ENCODE assay signal across 8 mouse cellular contexts in genomic region chr4:43031237-43031995, GRCm38 (mm10). TPM values are rescaled to one million over a fixed set of nuclear protein-coding genes. Genes with fewer than 3 reads are reported as not detected.
A peak's percentile ranks its signal among the peaks of the same experiment; 100 is the strongest.
DNase-seq lines count a peak whose midpoint lies in the region; ATAC-seq and TF ChIP-seq lines count a peak whose summit lies in the region.

Stoml2 (minus strand) TSS chr4:43031710.

- H3K27ac ChIP-seq in forebrain, embryonic 15.5 days (replicated peaks) = peak within 1 kb of the TSS; percentile 90

- peak; percentile 76; the same call in 1 of the 2 replicates for TF ChIP-seq POLR2A in lung, adult 2 months (IDR thresholded peaks at IDR 0.05; ENCODE audit: borderline replicate concordance, extremely low read depth, low read depth, low read length)

- WGBS in forebrain, embryonic 15.5 days = under 1% methylated on average over 38 of the region's 38 CpGs
- 1% methylated on average over 38 of the region's 38 CpGs for WGBS in lung, adult 2 months

- peak; percentile 97 for DNase-seq in ES-CJ7 (ENCODE audit: low read depth, low spot score)
- peak; percentile 92 for DNase-seq in cerebellum, adult 11 months
- DNase-seq in heart, postnatal 25 days (ENCODE audit: low spot score) = peak; percentile 82
- DNase-seq in layer of hippocampus, adult 18-20 months (ENCODE audit: low spot score in 2 of 2) = peak; percentile 93 to 95
- peak; percentile 87 for DNase-seq in lung, adult 2 months
- peak; percentile 84 to 89 for DNase-seq in thymus, adult 18-20 months

- ATAC-seq in forebrain, embryonic 15.5 days (replicated peaks) = peak; percentile 97
- ATAC-seq in neutrophil, adult 5-6 weeks (ENCODE audit: extremely low read depth, insufficient number of reproducible peaks, low FRiP score, poor library complexity, severe bottlenecking) = peak; percentile 95

- intact Hi-C loops in heart, postnatal 25 days (cut with DNase I) = no loop called here

- peak within 1 kb of the TSS; percentile 82 for H3K9ac ChIP-seq in forebrain, embryonic 15.5 days (replicated peaks)

- no peaks in the 10 kb centered on the region for H3K27me3 ChIP-seq in forebrain, embryonic 15.5 days

- no peak for TF ChIP-seq CTCF in lung, adult 2 months (IDR thresholded peaks at IDR 0.05; ENCODE audit: insufficient read depth, low read length)

- peaks cover 21% of the 10 kb centered on the region for H3K4me1 ChIP-seq in forebrain, embryonic 15.5 days
- peaks cover 4% of the 10 kb centered on the region; the same call in 1 of the 2 replicates for H3K4me1 ChIP-seq in lung, adult 2 months (ENCODE audit: control insufficient read depth, insufficient read depth, low read length)

- peaks cover 69% of the 10 kb centered on the region for H3K36me3 ChIP-seq in forebrain, embryonic 15.5 days

- H3K4me2 ChIP-seq in forebrain, embryonic 15.5 days (replicated peaks) = peak within 1 kb of the TSS; percentile 71

- H3K9me3 ChIP-seq in forebrain, embryonic 15.5 days = no peaks in the 10 kb centered on the region

- H3K4me3 ChIP-seq in forebrain, embryonic 15.5 days = peak within 1 kb of the TSS; percentile 64
- H3K4me3 ChIP-seq in lung, adult 2 months (replicated peaks; ENCODE audit: extremely low read depth, low read depth, low read length) = peak within 1 kb of the TSS; percentile 82

RNA-seq across cellular contexts. Expression of gene Stoml2, which starts in this region (rescaled TPM):
- 259 and 263 TPM in 2 replicates for polyA plus RNA-seq in forebrain, embryonic 15.5 days (2015; fragmentation: Nextera tagmentation; extraction: Ambion mirVana)
- 100 to 1,000 TPM; 104 to 108 TPM for total RNA-seq in heart, postnatal 25 days (2021)
- total RNA-seq in layer of hippocampus, adult 18-20 months (2021) = 100 to 1,000 TPM; 106 to 107 TPM
- 44.9 and 56.6 TPM in 2 replicates for polyA plus RNA-seq in lung, adult 2 months (2012; rRNA removed)
- 49.5 and 56.1 TPM in 2 replicates for total RNA-seq in neutrophil, adult 5-6 weeks (2017)

Comparison
In these comparisons a context has a peak if more than half of its experiments do, and no peak if none do; other contexts are left out.
1. Peak in every context shown above with its lines: DNase-seq, ATAC-seq, H3K4me3 ChIP-seq and H3K27ac ChIP-seq.